Mouse (Mus musculus) gastrocnemius, postnatal 25 days (tissue): Measurements from ENCODE around the gene Stx7. TPM values are rescaled to one million over a fixed set of nuclear protein-coding genes. Genes with fewer than 3 reads are reported as not detected.

ENCODE experiments used
- DNase-seq: peaks from one replicate; pipeline ENCODE4 v3.0.0; 2022
- total RNA-seq, 2 experiments: library from RNA; stranded (reverse); gene quantifications; 1 replicate in 1 of 2; 2 replicates in 1 of 2; pipeline ENCODE4 v1.2.3; 2021

The Stx7 gene
- total RNA-seq, 2 experiments from 2014 or later = 23.6 to 24.1 TPM

- no peak for DNase-seq
Observed at GRCm38 (mm10) chr10:24167978-24168583, 19.0 kb downstream of the Stx7 start.

GRCm38 (mm10) chr10:24168854-24169253, 19.8 kb downstream of the Stx7 start:
- no peak for DNase-seq

- DNase-seq = no peak
Observed at GRCm38 (mm10) chr10:24171906-24172459, 22.9 kb downstream of the Stx7 start.

GRCm38 (mm10) chr10:24173210-24174001, 24.3 kb downstream of the Stx7 start:
- peak; percentile 67 for DNase-seq

DNA sequence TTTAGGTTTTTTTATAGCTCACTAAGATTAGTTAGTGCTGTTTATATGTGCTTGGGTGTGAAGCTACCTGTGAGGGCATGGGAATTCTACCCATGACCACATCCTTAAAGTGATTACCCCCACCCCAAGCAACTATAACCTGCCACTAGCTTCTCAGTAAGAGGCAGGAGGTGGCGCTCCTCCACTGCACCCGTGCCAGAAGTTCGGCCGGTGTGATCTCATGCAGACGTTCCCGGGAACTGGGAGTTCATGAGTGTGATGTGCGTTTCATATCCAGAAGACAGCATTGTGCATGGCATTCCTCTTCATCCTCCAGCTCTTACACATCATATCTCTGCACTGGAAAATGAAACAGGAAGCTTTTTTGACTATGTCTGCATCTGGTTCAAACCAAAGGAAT, 41.3 kb downstream of the Stx7 start:
- no peak for DNase-seq

DNA sequence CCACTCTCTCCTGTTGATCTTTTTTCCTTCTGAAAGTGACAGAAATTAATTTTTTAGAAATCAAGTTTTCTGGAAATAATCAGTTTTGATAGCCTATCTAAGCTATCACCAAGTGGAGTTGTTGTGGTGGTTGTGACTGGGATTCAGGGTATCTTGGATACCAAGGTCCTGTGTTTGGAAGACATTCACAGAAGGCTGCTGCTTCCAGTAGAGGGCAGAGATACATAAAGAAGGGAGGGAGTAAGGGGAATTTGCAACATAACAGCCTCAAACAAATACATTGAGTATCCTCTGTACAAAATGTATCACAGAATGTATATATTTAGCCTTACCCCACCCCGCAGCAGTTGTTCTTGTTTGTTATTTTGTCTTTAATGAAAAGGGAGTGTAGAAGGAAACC, 42.9 kb downstream of the Stx7 start:
- no peak for DNase-seq

DNA sequence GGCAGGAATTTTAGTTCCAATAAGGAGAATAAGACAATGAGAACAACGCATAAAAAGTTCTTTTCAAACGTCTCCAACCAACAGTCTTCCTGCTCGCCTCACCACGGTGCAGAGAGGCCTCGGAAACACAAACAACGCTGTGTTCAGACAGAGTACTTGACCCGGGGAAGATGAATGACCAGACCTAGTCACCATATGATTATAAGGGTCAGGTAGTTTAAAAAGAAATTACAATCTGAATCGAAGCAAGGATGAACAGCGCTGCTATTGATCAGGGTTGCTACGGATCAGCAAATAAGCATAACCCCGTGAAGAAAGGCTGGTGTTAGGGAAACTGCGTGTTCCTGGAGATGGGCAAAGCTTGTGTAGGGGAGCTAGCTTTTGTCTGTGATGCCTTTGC, 50.2 kb downstream of the Stx7 start:
- no peak for DNase-seq

DNA sequence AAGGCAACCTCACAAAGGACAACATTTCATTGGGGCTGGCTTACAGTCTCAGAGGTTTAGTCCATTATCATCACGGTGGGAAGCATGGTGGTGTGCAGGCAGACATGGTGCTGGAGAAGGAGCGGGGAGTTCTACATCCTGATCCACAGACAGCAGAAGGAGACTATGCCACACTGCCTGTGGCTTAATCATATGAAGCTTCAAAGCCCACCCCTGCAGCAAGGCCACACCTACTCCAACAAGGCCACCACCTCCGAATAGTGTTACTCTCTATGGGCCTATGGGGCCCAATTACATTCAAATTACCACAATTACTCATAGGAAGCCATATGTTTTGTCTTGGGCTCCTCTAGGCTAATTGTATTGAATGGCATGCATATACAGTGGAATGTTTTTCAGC, 51.0 kb downstream of the Stx7 start:
- no peak for DNase-seq

GRCm38 (mm10) chr10:24210075-24210474, 61.0 kb downstream of the Stx7 start:
- no peak for DNase-seq

DNA sequence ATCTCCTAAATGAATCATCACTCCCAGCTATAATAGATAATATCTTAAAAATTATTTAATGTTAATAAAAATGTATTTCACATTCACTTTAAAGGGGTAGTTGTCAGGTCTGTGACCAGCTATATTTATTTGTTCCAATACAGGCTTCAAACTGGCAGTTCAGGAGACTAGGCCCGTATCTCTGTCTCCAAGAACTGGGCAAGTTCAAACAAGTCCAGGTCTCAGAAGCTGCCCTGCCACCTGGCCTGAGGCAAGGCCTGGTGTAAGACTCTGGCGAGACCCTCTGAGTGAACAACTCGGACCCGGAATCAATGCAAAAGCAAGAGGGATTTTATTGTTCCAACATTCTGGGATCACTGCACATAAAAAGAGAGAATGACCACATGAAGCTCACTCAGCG, 64.2 kb downstream of the Stx7 start:
- no peak for DNase-seq

DNA sequence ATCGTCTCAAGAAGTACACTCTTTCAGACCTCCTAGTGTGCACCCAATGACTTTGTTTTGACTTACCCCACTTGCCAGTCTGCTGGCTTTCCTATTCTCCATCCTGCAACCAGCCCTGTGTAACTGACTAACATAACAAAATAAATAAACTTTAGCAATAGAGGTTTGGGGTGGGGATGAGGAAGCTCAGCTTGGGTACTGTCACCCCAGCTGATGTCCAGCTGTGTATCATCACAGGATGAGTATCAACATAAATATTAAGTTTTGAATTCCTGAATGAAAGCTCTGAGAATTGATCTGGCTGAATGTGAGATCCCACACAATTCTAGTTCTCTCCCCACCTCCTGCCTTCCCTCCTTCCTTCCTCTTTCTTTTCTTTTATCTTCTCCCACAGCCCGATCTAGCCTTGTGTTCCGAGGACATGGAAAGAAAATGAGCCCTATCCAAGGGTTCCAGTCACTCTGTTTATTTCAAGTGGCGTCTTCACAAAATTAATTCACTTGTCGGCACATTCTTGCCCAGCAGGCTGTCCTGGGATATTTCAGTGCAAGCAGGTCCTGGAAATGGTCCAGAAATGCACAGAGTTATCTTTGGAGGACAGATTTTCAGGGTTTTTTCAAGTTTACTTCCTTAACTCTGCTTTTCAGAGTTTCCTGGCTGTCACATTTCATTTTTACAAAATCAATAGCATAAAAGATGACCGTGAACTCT, 68.6 kb downstream of the Stx7 start:
- DNase-seq = no peak

DNA sequence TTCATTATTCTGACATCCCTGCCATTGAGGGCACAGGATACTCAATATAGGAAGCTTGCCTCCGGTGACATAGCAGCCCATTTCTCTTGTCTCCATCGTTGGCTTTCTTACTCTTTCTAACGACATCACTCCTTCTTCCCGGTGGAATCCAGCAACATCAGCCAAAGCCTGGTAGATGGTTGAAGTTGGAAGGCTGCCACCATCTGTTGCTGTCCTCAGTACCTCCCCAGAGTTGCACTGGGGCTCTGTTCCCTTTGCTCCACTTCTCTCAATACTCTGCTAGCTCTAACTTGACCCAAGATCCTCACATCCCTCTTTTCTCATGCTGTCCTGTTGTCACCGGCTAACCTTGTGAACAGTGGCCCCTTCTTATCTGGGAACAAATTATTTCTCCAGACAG, 71.8 kb downstream of the Stx7 start:
- no peak for DNase-seq

GRCm38 (mm10) chr10:24222911-24223310, 73.8 kb downstream of the Stx7 start:
- no peak for DNase-seq

DNA sequence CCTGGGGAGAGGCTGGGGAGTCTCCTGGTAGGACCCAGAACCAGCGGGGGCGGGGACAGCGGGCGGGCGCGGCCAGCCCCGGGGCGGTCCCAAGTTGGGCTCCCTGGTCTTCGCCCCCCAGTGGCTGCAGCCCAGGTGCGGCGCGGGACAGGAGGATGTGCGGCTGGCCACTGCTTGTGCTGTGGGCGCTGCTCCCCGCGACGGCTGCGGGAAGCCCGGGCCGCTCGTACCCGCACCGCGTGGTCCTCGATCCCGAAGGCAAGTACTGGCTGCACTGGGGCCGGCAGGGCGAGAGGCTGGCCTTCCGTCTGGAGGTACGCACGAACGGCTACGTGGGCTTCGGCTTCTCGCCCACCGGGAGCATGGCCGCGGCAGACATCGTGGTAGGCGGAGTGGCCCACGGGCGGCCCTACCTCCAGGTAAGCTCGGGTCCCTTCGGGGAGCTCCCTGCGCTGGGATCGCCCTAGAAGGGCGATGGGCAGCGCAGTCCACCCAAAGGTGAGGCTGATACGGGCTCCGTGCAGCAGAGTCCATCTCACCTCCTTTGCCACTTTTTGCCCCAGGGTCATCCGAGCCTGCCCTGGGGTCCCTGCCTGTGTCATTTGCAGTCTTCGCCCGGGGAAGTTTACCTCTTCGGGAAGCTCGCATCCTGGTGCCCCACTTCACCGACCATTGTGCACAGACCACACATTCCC, 74.5 kb downstream of the Stx7 start, which contains the start of gene Moxd1:
Moxd1 (plus strand) TSS at position 69 of the 695 bp plus-strand sequence.
- DNase-seq = peak; percentile 10

DNA sequence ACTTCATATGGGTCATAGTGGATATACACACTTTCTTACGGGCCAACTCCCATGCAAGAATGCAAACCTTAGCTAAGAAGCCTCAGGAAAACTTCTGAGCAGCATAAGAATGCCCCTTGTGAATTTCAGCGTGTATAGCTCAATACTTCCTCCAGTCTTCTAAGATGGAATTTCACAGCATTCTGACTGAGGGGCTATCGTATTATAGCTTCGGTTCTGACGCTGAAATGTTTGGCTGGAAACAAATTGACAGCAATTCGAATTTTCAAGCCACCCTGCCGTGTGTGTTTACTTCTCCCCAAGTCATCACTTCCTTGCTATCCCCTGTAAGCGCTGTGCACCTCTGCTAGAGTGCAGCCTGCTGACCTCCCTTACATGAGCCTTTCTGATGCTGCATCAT, 75.5 kb downstream of the Stx7 start:
- DNase-seq = no peak

GRCm38 (mm10) chr10:24228318-24229183, 79.4 kb downstream of the Stx7 start:
- no peak for DNase-seq

- no peak for DNase-seq
Observed at GRCm38 (mm10) chr10:24232281-24232680, 83.2 kb downstream of the Stx7 start.

- no peak for DNase-seq
Observed at GRCm38 (mm10) chr10:24235426-24236283, 86.6 kb downstream of the Stx7 start.
